Mouse (Mus musculus): Measurements from ENCODE around the gene Afap1. TPM values are rescaled to one million over a fixed set of nuclear protein-coding genes. Genes with fewer than 3 reads are reported as not detected.

The Afap1 gene
- polyA plus RNA-seq, 1 experiment from 2014 or later = 21.6 TPM

DNA sequence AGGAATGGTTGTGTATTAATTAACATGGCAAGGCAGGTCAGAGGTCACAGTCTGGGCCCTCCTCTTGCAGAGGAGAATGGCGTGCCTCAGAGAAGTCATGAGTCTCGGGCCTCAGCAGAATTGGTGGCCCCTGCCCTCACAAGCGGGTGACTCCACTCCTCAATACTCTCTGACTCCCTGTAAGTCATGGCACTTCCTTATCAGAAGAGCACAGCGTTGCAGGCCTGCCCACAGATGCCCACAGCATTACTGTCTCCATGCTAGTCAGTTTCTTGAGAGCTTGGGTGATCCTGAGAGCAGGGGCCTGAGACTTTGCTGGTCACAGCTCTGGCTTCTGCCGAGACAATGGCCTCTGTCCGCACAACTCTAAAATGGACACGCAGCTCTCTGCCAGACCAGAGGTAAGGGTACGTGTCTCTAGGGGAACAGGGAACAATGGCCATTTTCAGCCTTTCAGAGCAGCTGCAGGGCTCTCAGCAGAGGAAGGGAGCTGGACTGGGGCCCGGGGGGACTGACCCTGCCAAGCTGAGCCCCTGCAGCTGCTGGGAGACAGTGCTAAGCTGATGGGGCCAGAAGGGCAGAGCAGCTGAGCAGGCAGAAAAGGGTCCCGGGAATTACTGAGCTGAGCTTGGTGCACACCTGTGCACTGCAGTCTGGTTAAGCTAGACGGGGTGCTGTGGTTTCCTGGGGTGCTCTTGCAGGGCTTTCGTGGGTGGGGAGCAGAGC, 77.4 kb downstream of the Afap1 start:
- Histone ChIP-seq H3K27me3 (ENCODE audit: low read depth, poor library complexity, severe bottlenecking) (peaks cover 45% of the 10 kb centered on the region), H3K4me3 (no peak overlapping the region), H3K9me3 (replicated peaks) (peaks cover 6% of the 10 kb centered on the region), H3K4me1 (peaks cover 25% of the 10 kb centered on the region), H3K27ac (replicated peaks) (peak overlapping the region; percentile 71), H3K36me3 (peaks cover 60% of the 10 kb centered on the region)
- DNase-seq (ENCODE audit: low spot score) = peak; percentile 45
- WGBS = 63% methylated on average over 12 of the region's 12 CpGs

DNA sequence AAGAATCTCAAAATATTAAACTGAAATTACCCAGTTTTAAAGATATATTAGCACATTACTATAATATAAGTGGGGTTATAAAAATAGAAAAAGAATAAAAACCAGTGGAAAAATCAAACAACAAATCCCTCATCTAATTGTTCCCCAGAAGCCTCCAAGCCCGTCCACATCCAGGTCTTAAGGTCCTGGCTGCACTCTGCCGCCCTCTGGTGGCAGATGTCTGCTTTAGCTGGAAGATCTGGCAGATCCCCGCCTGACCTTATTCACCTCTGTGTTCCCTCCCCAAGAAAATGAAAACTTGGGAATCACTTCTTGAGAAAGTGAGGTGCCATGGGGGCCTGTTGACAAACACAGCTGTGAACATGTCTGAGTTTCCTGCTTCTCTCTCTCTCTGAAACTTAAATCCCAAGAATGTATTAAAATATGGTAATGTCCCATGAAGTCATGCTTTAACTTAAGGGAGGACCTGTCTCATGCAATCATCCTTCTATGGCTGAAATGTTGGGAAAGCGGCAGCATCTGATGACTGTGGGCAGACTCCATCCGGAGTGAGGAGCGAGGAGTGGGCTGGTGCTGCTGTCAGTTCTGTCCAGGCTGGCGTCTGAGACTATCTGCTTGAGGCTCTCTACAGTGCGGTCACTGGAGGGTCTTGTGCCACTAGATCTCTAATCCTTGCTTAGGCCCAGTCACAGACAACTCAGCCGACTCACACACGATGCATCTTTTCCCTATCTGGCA, 78.9 kb downstream of the Afap1 start:
- H3K9me3 ChIP-seq (replicated peaks) = no peaks in the 10 kb centered on the region
- no peak overlapping the region for H3K4me3 ChIP-seq
- H3K36me3 ChIP-seq = peaks cover 56% of the 10 kb centered on the region
- peaks cover 22% of the 10 kb centered on the region for H3K4me1 ChIP-seq
- 64% methylated on average over 10 of the region's 10 CpGs for WGBS
- peak; percentile 70 for DNase-seq (ENCODE audit: low spot score)
- no peak overlapping the region for H3K27ac ChIP-seq (replicated peaks)
- H3K27me3 ChIP-seq (ENCODE audit: low read depth, poor library complexity, severe bottlenecking) = peaks cover 30% of the 10 kb centered on the region

DNA sequence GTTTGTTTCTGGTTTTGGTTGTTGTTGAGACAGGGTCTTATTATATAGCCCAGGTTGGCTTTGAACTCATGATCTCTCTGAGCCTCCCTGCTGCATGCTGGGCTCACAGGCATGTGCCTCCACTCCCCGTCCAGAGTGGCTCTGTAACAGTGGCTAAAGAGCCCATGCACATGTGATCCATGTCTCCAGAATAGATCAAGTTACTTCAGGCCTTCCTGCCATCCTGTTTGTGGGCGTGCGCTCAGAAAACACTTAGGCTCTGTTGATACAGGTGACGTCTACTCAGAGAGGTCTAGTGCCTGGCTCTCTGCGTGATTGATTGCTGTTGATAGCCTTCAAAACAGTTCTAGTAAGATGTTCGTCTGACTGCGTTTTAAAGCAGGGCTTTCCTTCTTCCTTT, 79.6 kb downstream of the Afap1 start:
- H3K36me3 ChIP-seq = peaks cover 56% of the 10 kb centered on the region
- no peaks in the 10 kb centered on the region for H3K9me3 ChIP-seq (replicated peaks)
- peaks cover 23% of the 10 kb centered on the region for H3K27me3 ChIP-seq (ENCODE audit: low read depth, poor library complexity, severe bottlenecking)
- peaks cover 22% of the 10 kb centered on the region for H3K4me1 ChIP-seq
- no peak overlapping the region for H3K4me3 ChIP-seq
- no peak overlapping the region for H3K27ac ChIP-seq (replicated peaks)
- no peak for DNase-seq (ENCODE audit: low spot score)
- WGBS = 84% methylated on average over 7 of the region's 7 CpGs

DNA sequence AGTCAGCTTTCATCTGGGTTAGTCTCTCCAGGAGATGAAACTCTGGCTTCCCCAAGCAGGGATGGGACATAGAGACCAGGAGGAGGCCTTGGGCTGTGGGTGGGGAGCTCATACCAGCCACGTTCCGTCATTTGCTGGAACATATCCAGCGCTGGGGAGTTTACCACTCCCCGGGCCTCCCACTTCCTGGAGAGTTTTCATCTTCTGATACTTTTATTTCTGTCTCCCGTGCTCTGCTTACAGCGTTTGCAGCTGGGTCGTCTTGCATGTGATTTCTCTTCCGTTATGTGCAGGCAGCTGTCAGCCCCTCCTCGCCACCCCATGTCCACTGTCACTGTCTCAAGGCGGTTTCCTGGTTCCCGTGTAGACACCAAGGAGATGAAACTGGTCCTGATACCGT, 80.7 kb downstream of the Afap1 start:
- Histone ChIP-seq H3K36me3 (peaks cover 55% of the 10 kb centered on the region), H3K27ac (replicated peaks) (no peak overlapping the region), H3K4me1 (peaks cover 22% of the 10 kb centered on the region), H3K4me3 (no peak overlapping the region), H3K9me3 (replicated peaks) (no peaks in the 10 kb centered on the region), H3K27me3 (ENCODE audit: low read depth, poor library complexity, severe bottlenecking) (peaks cover 12% of the 10 kb centered on the region)
- WGBS = 92% methylated on average over 12 of the region's 12 CpGs
- DNase-seq (ENCODE audit: low spot score) = no peak

DNA sequence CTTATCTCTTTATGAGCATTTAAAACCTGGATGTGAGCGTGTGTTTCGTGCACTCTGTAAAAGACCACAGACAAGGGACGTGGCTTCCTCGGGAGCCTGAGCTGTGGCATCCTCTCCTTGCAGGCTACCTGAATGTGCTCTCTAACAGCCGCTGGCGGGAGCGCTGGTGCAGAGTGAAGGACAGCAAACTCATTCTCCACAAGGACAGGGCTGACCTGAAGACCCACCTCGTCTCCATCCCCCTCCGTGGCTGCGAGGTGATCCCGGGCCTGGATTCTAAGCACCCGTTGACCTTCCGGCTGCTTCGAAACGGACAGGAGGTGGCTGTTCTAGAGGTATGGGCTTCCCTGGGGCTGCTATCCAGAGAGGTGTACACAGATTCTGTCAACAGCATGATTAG, 81.1 kb downstream of the Afap1 start:
- peaks cover 22% of the 10 kb centered on the region for H3K4me1 ChIP-seq
- no peaks in the 10 kb centered on the region for H3K9me3 ChIP-seq (replicated peaks)
- no peak overlapping the region for H3K27ac ChIP-seq (replicated peaks)
- no peak overlapping the region for H3K4me3 ChIP-seq
- 88% methylated on average over 15 of the region's 15 CpGs for WGBS
- DNase-seq (ENCODE audit: low spot score) = no peak
- H3K36me3 ChIP-seq = peaks cover 55% of the 10 kb centered on the region
- H3K27me3 ChIP-seq (ENCODE audit: low read depth, poor library complexity, severe bottlenecking) = peaks cover 8% of the 10 kb centered on the region

DNA sequence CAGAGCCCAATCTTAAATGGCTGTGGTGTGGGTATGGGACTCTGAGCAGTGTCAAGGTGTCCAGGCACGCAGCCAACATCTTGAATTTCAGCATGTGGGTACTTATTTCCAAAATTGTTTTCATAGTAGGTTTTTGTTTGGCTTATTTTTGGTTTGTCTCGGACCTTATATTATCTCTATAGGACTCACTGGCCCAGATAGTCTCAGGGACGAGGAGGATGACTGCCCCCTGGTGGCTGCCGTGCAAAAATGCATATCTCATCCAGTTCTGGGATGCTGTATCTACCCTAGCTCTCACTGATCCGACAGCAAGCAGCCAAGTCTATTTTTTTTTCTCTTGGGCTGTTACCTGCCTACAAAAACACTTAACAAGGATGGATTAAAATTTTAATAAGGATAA, 82.6 kb downstream of the Afap1 start:
- Histone ChIP-seq H3K9me3 (replicated peaks) (no peaks in the 10 kb centered on the region), H3K36me3 (peaks cover 48% of the 10 kb centered on the region), H3K27ac (replicated peaks) (no peak overlapping the region), H3K4me1 (peaks cover 11% of the 10 kb centered on the region), H3K27me3 (ENCODE audit: low read depth, poor library complexity, severe bottlenecking) (no peaks in the 10 kb centered on the region), H3K4me3 (no peak overlapping the region)
- peak; percentile 71 for DNase-seq (ENCODE audit: low spot score)
- WGBS = 21% methylated on average over 5 of the region's 5 CpGs

DNA sequence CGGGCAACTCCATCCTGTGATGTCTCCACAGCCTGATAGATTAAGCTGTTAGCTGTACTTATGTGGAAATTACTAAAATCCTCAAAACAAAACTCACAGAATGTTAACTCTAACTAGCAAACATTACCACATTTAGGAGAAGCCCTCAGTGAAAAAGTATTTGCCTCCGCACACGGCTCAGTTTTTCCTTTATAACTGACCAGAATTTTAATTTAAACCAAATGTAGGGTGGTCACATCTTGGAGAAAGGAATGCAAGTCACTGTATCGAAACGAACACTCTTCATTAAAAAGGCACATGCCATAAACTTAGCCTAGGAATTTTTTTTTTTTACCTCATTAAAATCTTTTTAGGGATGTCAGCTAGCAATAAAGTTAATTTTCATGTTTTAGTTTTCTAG, 87.4 kb downstream of the Afap1 start:
- Histone ChIP-seq H3K9me3 (replicated peaks) (no peaks in the 10 kb centered on the region), H3K27me3 (ENCODE audit: low read depth, poor library complexity, severe bottlenecking) (no peaks in the 10 kb centered on the region), H3K36me3 (peaks cover 58% of the 10 kb centered on the region), H3K4me1 (no peaks in the 10 kb centered on the region), H3K27ac (replicated peaks) (no peak overlapping the region), H3K4me3 (no peak overlapping the region)
- no peak for DNase-seq (ENCODE audit: low spot score)
- WGBS = 88% methylated on average over 5 of the region's 5 CpGs

DNA sequence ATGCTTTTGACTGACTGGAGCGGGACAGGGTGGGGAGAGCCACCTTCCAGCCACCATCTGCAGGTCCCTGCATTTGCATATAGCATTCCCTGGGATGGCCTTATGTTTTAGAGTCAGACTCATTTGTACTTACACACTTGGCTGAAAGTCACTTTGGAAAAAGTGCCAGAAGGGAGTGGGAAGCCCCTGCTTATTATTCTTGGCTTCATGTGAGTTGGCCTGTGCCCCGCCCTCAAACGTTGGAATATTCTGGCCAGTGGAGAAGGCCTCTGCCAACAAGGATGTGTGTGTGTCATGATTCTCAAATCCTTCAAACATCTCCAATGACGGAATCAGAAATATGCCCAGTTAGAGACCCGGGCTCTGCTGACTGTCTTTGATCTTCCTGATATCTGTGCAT, 88.2 kb downstream of the Afap1 start:
- Histone ChIP-seq H3K4me3 (no peak overlapping the region), H3K4me1 (no peaks in the 10 kb centered on the region), H3K27me3 (ENCODE audit: low read depth, poor library complexity, severe bottlenecking) (no peaks in the 10 kb centered on the region), H3K36me3 (peaks cover 60% of the 10 kb centered on the region), H3K27ac (replicated peaks) (no peak overlapping the region), H3K9me3 (replicated peaks) (no peaks in the 10 kb centered on the region)
- no peak for DNase-seq (ENCODE audit: low spot score)
- WGBS = 91% methylated on average over 5 of the region's 5 CpGs

DNA sequence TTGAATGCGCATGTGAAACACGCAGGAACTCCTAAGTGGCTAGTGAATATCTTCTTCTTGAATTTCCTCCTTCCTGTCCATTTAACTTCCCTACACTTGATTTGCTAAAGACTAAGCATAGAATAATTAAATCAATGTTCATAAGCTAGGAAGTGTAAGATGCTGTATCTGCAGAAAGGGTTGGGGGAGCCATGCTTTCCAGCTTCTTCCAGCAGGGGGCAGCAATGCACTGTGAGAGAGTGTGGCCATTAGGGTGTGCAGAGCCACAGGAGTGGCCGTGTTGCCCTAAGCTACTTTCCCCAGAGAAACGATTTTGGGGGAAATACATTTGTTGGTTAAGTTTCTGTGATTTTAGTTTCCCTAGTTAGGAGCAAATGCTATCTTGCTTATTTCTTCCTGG, 88.9 kb downstream of the Afap1 start:
- Histone ChIP-seq H3K9me3 (replicated peaks) (no peaks in the 10 kb centered on the region), H3K27me3 (ENCODE audit: low read depth, poor library complexity, severe bottlenecking) (no peaks in the 10 kb centered on the region), H3K4me3 (no peak overlapping the region), H3K4me1 (no peaks in the 10 kb centered on the region), H3K27ac (replicated peaks) (no peak overlapping the region), H3K36me3 (peaks cover 60% of the 10 kb centered on the region)
- WGBS = 40% methylated on average over 4 of the region's 4 CpGs
- peak; percentile 76 for DNase-seq (ENCODE audit: low spot score)

DNA sequence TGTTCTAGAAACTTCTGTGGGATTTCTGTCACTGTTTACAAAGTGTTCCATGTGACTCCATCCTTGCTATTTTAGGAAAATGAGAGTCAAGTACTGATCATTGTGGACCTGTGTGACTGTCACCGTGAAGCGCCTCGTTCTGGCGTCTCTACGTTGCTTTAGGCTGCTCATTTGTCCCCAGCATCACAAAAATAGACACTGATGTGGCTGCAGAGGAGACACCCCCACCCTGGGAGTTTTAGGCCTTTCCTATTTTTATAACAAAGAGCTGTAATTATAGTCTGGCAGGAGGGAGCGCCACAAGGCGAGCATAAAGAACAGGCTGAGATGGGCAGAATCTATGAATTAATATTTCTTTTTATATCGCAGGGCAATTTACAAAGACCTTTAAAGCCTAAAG, 92.5 kb downstream of the Afap1 start:
- Histone ChIP-seq H3K27me3 (ENCODE audit: low read depth, poor library complexity, severe bottlenecking) (no peaks in the 10 kb centered on the region), H3K36me3 (peaks cover 71% of the 10 kb centered on the region), H3K27ac (replicated peaks) (no peak overlapping the region), H3K4me1 (no peaks in the 10 kb centered on the region), H3K9me3 (replicated peaks) (no peaks in the 10 kb centered on the region), H3K4me3 (no peak overlapping the region)
- 94% methylated on average over 8 of the region's 8 CpGs for WGBS
- DNase-seq (ENCODE audit: low spot score) = no peak

DNA sequence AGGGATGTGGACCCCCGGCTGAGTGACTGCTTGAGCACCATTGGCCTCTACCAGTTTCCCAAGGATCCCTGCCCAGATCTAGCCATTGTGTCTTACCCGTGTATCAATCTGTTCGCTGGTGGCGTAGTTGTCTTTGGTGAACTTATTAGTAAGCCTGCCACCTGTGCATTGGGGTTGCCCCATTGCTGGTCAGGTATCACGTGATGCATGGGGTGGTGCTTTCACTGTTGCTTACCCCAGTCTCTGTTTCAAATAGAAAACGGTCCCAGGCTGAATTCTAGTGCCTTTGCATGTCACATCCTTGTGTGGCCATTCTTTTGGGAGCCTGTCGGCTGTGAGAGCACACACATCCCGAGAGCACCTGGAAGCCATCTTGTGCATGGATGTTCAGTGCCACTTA, 95.0 kb downstream of the Afap1 start:
- H3K9me3 ChIP-seq (replicated peaks) = no peaks in the 10 kb centered on the region
- H3K27me3 ChIP-seq (ENCODE audit: low read depth, poor library complexity, severe bottlenecking) = no peaks in the 10 kb centered on the region
- WGBS = 90% methylated on average over 8 of the region's 8 CpGs
- DNase-seq (ENCODE audit: low spot score) = no peak
- no peak overlapping the region for H3K27ac ChIP-seq (replicated peaks)
- no peak overlapping the region for H3K4me3 ChIP-seq
- no peaks in the 10 kb centered on the region for H3K4me1 ChIP-seq
- H3K36me3 ChIP-seq = peaks cover 82% of the 10 kb centered on the region

DNA sequence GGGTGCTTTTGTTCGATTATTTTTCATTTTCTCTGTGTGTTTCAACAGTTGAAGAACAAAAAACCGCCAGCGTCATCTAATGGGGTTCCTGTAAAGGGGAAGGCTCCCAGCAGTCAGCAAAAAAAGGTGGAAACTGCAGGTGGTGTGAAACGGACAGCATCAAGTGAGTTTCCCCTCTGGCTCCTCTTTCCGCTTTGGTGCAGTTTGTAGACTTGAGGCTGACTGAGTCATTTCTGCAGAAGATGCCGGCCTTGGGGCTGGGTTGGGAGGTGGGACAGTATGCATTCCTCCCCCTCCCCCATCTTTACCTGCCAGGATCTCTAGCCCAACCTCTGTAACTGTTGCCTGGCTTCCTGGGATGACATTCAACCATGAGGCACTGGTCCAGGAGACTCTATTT, 96.4 kb downstream of the Afap1 start:
- Histone ChIP-seq H3K36me3 (peaks cover 83% of the 10 kb centered on the region), H3K27ac (replicated peaks) (no peak overlapping the region), H3K9me3 (replicated peaks) (no peaks in the 10 kb centered on the region), H3K27me3 (ENCODE audit: low read depth, poor library complexity, severe bottlenecking) (no peaks in the 10 kb centered on the region), H3K4me3 (no peak overlapping the region), H3K4me1 (no peaks in the 10 kb centered on the region)
- WGBS = 75% methylated on average over 6 of the region's 6 CpGs
- no peak for DNase-seq (ENCODE audit: low spot score)

DNA sequence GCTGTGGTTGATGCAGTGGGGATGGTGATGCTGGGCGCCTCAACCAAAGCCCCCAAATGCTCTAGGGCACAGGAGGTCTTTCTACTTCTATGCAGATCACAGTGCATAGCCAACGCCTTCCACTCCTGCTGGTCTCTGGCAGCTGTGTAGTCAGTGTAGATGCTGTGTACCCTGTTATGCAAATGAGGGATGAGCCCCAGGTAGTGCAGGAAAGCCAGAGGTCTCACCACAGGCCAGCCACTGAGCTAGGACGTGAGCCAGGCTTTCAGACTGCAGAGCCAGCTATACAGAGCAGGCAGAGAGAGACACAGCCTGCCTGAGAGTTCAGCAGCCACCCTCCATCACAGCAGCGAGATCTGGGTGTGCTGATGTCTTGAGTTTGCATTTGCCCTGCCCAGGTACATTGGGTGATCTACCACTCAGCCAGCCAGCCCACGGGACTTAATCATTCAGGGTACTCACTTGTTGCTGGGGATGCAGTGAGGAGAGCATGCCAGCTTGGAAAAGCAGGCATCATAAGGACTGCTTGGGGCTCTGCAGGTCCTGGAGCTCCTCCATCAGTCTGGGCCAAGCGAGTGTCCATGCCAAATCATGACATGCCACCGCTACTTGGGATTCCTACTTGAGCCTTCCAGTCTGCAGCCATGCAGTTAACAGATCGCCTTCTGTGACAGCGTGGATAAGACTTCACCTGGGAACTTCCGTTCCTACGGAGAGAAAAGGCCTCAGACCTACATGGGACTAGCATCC, 97.0 kb downstream of the Afap1 start:
- no peaks in the 10 kb centered on the region for H3K4me1 ChIP-seq
- no peaks in the 10 kb centered on the region for H3K27me3 ChIP-seq (ENCODE audit: low read depth, poor library complexity, severe bottlenecking)
- H3K9me3 ChIP-seq (replicated peaks) = no peaks in the 10 kb centered on the region
- no peak for DNase-seq (ENCODE audit: low spot score)
- no peak overlapping the region for H3K4me3 ChIP-seq
- H3K36me3 ChIP-seq = peaks cover 81% of the 10 kb centered on the region
- H3K27ac ChIP-seq (replicated peaks) = no peak overlapping the region
- WGBS = 77% methylated on average over 11 of the region's 11 CpGs

Measured in midbrain, embryonic 10.5 days (tissue).